ENCODE assay signal across 8 mouse cellular contexts in genomic region chr1:155223849-155224554, GRCm38 (mm10). TPM values are rescaled to one million over a fixed set of nuclear protein-coding genes. Genes with fewer than 3 reads are reported as not detected.
DNase-seq lines count a peak whose midpoint lies in the region; ATAC-seq and TF ChIP-seq lines count a peak whose summit lies in the region.

No protein-coding gene starts in this region.

- no peak overlapping the region for H3K9ac ChIP-seq in intestine, postnatal 0 days (ENCODE audit: low read depth, low read length)
- H3K9ac ChIP-seq in liver, embryonic 13.5 days = peak overlapping the region; percentile 23; the same call in 1 of the 2 replicates
- peak overlapping the region; percentile 54 for H3K9ac ChIP-seq in stomach, embryonic 16.5 days (ENCODE audit: low read length)

- H3K4me2 ChIP-seq in intestine, postnatal 0 days (replicated peaks; ENCODE audit: low read depth) = peak overlapping the region; percentile 56
- H3K4me2 ChIP-seq in liver, embryonic 13.5 days = peak overlapping the region; percentile 70
- H3K4me2 ChIP-seq in stomach, embryonic 16.5 days (ENCODE audit: low read depth, low read length) = peak overlapping the region; percentile 41; the same call in 1 of the 2 replicates

- H3K4me3 ChIP-seq in intestine, postnatal 0 days (ENCODE audit: low read depth, low read length) = no peak overlapping the region
- peak overlapping the region; percentile 35 for H3K4me3 ChIP-seq in liver, embryonic 13.5 days (replicated peaks)
- H3K4me3 ChIP-seq in stomach, embryonic 16.5 days (replicated peaks; ENCODE audit: low read length) = no peak overlapping the region

- H3K27ac ChIP-seq in intestine, postnatal 0 days (ENCODE audit: low read depth, low read length) = 0 out of 2 replicates have a peak overlapping the region, but pooled peaks have one; percentile 11
- H3K27ac ChIP-seq in liver, embryonic 13.5 days = peak overlapping the region; percentile 2; the same call in 1 of the 2 replicates
- H3K27ac ChIP-seq in stomach, embryonic 16.5 days (ENCODE audit: low read length) = no peak overlapping the region

- no peaks in the 10 kb centered on the region for H3K9me3 ChIP-seq in intestine, postnatal 0 days (ENCODE audit: control insufficient read depth)
- H3K9me3 ChIP-seq in liver, embryonic 13.5 days (replicated peaks) = no peaks in the 10 kb centered on the region
- H3K9me3 ChIP-seq in stomach, embryonic 16.5 days (replicated peaks; ENCODE audit: control insufficient read depth, low read length) = no peaks in the 10 kb centered on the region

- H3K4me1 ChIP-seq in intestine, postnatal 0 days (replicated peaks; ENCODE audit: control insufficient read depth, insufficient read depth, low read length) = no peaks in the 10 kb centered on the region
- peaks cover 23% of the 10 kb centered on the region for H3K4me1 ChIP-seq in liver, embryonic 13.5 days (replicated peaks)
- H3K4me1 ChIP-seq in stomach, embryonic 16.5 days (ENCODE audit: control insufficient read depth, insufficient read depth, low read length) = peaks cover 10% of the 10 kb centered on the region

- no peaks in the 10 kb centered on the region for H3K27me3 ChIP-seq in intestine, postnatal 0 days (replicated peaks; ENCODE audit: control insufficient read depth, insufficient read depth, low read length)
- peaks cover 4% of the 10 kb centered on the region; the same call in 1 of the 2 replicates for H3K27me3 ChIP-seq in liver, embryonic 13.5 days
- H3K27me3 ChIP-seq in stomach, embryonic 16.5 days (ENCODE audit: control insufficient read depth, insufficient read depth, low read length) = no peaks in the 10 kb centered on the region

- peak; percentile 98 for TF ChIP-seq CTCF in intestine, postnatal 0 days (IDR thresholded peaks at IDR 0.05; ENCODE audit: low read depth)

- ATAC-seq in intestine, postnatal 0 days = peak; percentile 87
- peak; percentile 79 for ATAC-seq in liver, embryonic 13.5 days (ENCODE audit: low read depth)
- ATAC-seq in stomach, embryonic 16.5 days (ENCODE audit: insufficient read depth, low FRiP score) = peak; percentile 76

- DNase-seq in A20 (ENCODE audit: low read depth, low spot score) = peak; percentile 84
- DNase-seq in adrenal gland, adult 18-20 months (ENCODE audit: low spot score in 2 of 2) = peak; percentile 82 to 85
- peak; percentile 90 for DNase-seq in embryo, embryonic 10.5 days (ENCODE audit: low spot score)
- peak; percentile 67 for DNase-seq in gastrocnemius, postnatal 25 days
- DNase-seq in liver, embryonic 13.5 days = peak; percentile 73
- peak; percentile 90 for DNase-seq in naive thymus-derived CD4-positive, alpha-beta T cell, adult 2 months (ENCODE audit: low read depth)

- 0 out of 2 replicates have a peak, but pooled peaks cover 13% of the 10 kb centered on the region for H3K36me3 ChIP-seq in intestine, postnatal 0 days (ENCODE audit: control insufficient read depth, insufficient read depth)
- no peaks in the 10 kb centered on the region for H3K36me3 ChIP-seq in liver, embryonic 13.5 days
- H3K36me3 ChIP-seq in stomach, embryonic 16.5 days (ENCODE audit: control insufficient read depth, insufficient read depth, low read length) = peaks cover 3% of the 10 kb centered on the region; the same call in 1 of the 2 replicates

- 21% methylated on average over 16 of the region's 16 CpGs for WGBS in intestine, postnatal 0 days
- 5% methylated on average over 16 of the region's 16 CpGs for whole genome bisulfite sequencing in liver, embryonic 13.5 days (ENCODE audit: insufficient replicate concordance)
- 23% methylated on average over 16 of the region's 16 CpGs for WGBS in stomach, embryonic 16.5 days

RNA-seq across cellular contexts. Expression of gene BC034090, which starts 20.2 kb away (rescaled TPM):
- total RNA-seq in adrenal gland, adult 18-20 months (2021) = 10 to 100 TPM; 23.9 to 33.3 TPM
- 1 to 10 TPM; 1.7 to 2.3 TPM for total RNA-seq in gastrocnemius, postnatal 25 days (2021)
- 1.0 and 1.3 TPM in 2 replicates for polyA plus RNA-seq in intestine, postnatal 0 days (2015; fragmentation: Nextera tagmentation; extraction: Ambion mirVana)
- polyA plus RNA-seq in liver, embryonic 13.5 days (2015; fragmentation: Nextera tagmentation; extraction: Ambion mirVana) = 0.13 and 0.28 TPM in 2 replicates
- 2.5 and 3.3 TPM in 2 replicates for polyA plus RNA-seq in stomach, embryonic 16.5 days (2015; fragmentation: Nextera tagmentation; extraction: Ambion mirVana)
